Mouse (Mus musculus) 3T3-L1 (cell line): ENCODE measurements around the gene Gm38394.
A peak's percentile ranks its signal among the peaks of the same experiment; 100 is the strongest.

ENCODE experiments used
- DNase-seq: peaks from one replicate; pipeline ENCODE4 v3.0.0-alpha.2; 2015; ENCODE audit warnings: low read depth, low spot score

Gene Gm38394

GRCm38 (mm10) chr1:133664203-133664970 is 3.3 kb upstream of the Gm38394 start:
- DNase-seq, result no peak

- DNase-seq, result no peak
These were observed 2.3 kb upstream of the Gm38394 start for GRCm38 (mm10) chr1:133663427-133663826.

GRCm38 (mm10) chr1:133662941-133663340 is 1.8 kb upstream of the Gm38394 start:
- no peak for DNase-seq

- peak; percentile 85 for DNase-seq
These were observed 484 bp downstream of the Gm38394 start, which contains the start of gene Zbed6 for GRCm38 (mm10) chr1:133660466-133661202. Gene Zbed6, minus strand, starts transcription at chr1:133660885.

GRCm38 (mm10) chr1:133658878-133659277 is 2.2 kb downstream of the Gm38394 start:
- peak; percentile 47 for DNase-seq

GRCm38 (mm10) chr1:133656811-133657210 is 4.3 kb downstream of the Gm38394 start:
- DNase-seq, result no peak

- DNase-seq, result no peak
These were observed 8.1 kb downstream of the Gm38394 start for GRCm38 (mm10) chr1:133653033-133653432.

GRCm38 (mm10) chr1:133650288-133651055 is 10.6 kb downstream of the Gm38394 start:
- DNase-seq, result no peak

- no peak for DNase-seq
These were observed 15.5 kb downstream of the Gm38394 start for GRCm38 (mm10) chr1:133645652-133646051.

- DNase-seq, result no peak
These were observed 20.0 kb downstream of the Gm38394 start for GRCm38 (mm10) chr1:133641163-133641562.

- no peak for DNase-seq
These were observed 22.6 kb downstream of the Gm38394 start for GRCm38 (mm10) chr1:133638517-133638916.

GRCm38 (mm10) chr1:133632168-133632567 is 28.9 kb downstream of the Gm38394 start:
- DNase-seq, result peak; percentile 48

GRCm38 (mm10) chr1:133625052-133625451 is 36.1 kb downstream of the Gm38394 start:
- DNase-seq, result no peak

- no peak for DNase-seq
These were observed 42.8 kb downstream of the Gm38394 start for GRCm38 (mm10) chr1:133618311-133618710.

- DNase-seq, result no peak
These were observed 43.2 kb downstream of the Gm38394 start for GRCm38 (mm10) chr1:133617908-133618307.

- peak; percentile 35 for DNase-seq
These were observed 47.3 kb downstream of the Gm38394 start for GRCm38 (mm10) chr1:133613817-133614216.

- DNase-seq, result no peak
These were observed 49.7 kb downstream of the Gm38394 start for GRCm38 (mm10) chr1:133611436-133611835.

- no peak for DNase-seq
These were observed 50.5 kb downstream of the Gm38394 start for GRCm38 (mm10) chr1:133610601-133611000.

- DNase-seq, result peak; percentile 99
These were observed 51.2 kb downstream of the Gm38394 start, which contains the start of gene Snrpe for GRCm38 (mm10) chr1:133609771-133610502. Gene Snrpe, minus strand, starts transcription at chr1:133610291.

GRCm38 (mm10) chr1:133603174-133603573 is 57.9 kb downstream of the Gm38394 start:
- no peak for DNase-seq

GRCm38 (mm10) chr1:133596298-133597007 is 64.7 kb downstream of the Gm38394 start:
- DNase-seq, result peak; percentile 22
